Mouse (Mus musculus) hindbrain, embryonic 11.5 days (tissue): ENCODE data around the gene Gm9936. TPM values are rescaled to one million over a fixed set of nuclear protein-coding genes. Genes with fewer than 3 reads are reported as not detected.
A peak's percentile ranks its signal among the peaks of the same experiment; 100 is the strongest.
"Not testable (repeated sequence)": the region's sequence is repeated elsewhere in the genome, so short reads cannot be mapped to it uniquely, and the experiment has no call there.

ENCODE experiments used
- ATAC-seq: fragments of 200-750 bp; cut with Nextera tagmentation; 2 replicates; pipeline ENCODE4 v1.8.0; 2017; ENCODE audit warnings: mild to moderate bottlenecking, moderate TSS enrichment, moderate library complexity; ENCODE audit not compliant: low FRiP score
- DNase-seq: peaks from one replicate; pipeline ENCODE4 v3.0.0-alpha.2; 2015; ENCODE audit warnings: low spot score
- H3K27ac ChIP-seq: fragments of 300-500 bp; sonication (generic); 2 replicates; pipeline ENCODE4 v1.5.1; 2014; ENCODE audit warnings: mild to moderate bottlenecking, low read depth, low read length
- H3K27me3 ChIP-seq: fragments of 300-500 bp; sonication (generic); 2 replicates; pipeline ENCODE4 v1.6.1; 2014; ENCODE audit warnings: mild to moderate bottlenecking, low read length, moderate library complexity, mixed read lengths; ENCODE audit not compliant: control insufficient read depth, insufficient read depth
- H3K36me3 ChIP-seq: fragments of 300-500 bp; sonication (generic); 2 replicates; pipeline ENCODE4 v1.6.1; 2014; ENCODE audit warnings: mild to moderate bottlenecking, low read length, moderate library complexity, mixed read lengths; ENCODE audit not compliant: control insufficient read depth, insufficient read depth
- H3K4me1 ChIP-seq: fragments of 300-500 bp; sonication (generic); replicated peaks from 2 replicates; pipeline ENCODE4 v1.6.1; 2014; ENCODE audit warnings: low read length, mixed read lengths; ENCODE audit not compliant: control insufficient read depth, insufficient read depth
- H3K4me2 ChIP-seq: fragments of 300-500 bp; sonication (generic); replicated peaks from 2 replicates; pipeline ENCODE4 v1.6.1; 2014; ENCODE audit warnings: mild to moderate bottlenecking, low read depth, low read length
- H3K4me3 ChIP-seq: fragments of 300-500 bp; sonication (generic); 2 replicates; pipeline ENCODE4 v1.5.1; 2014; ENCODE audit warnings: low read depth, low read length
- H3K9ac ChIP-seq: fragments of 300-500 bp; sonication (generic); 2 replicates; pipeline ENCODE4 v1.6.1; 2014; ENCODE audit warnings: low read depth, low read length
- H3K9me3 ChIP-seq: fragments of 300-500 bp; sonication (generic); 2 replicates; pipeline ENCODE4 v1.6.1; 2016; ENCODE audit warnings: low read length; ENCODE audit not compliant: control insufficient read depth
- WGBS: fragments of 180-500 bp; shearing (Covaris S2); extraction: QIAGEN DNeasy Blood & Tissue Kit; methylation state at CpG from one replicate; pipeline ENCODE4 v1.1.7; 2014; 5-methylcytosine and 5-hydroxymethylcytosine counted together
- polyA plus RNA-seq: library from polyadenylated mRNA; unstranded; fragments of >200 nt; fragmentation: Nextera tagmentation; extraction: Ambion mirVana; gene quantifications from 2 replicates; pipeline ENCODE4 v1.2.1, GENCODE M21; 2014

The Gm9936 gene
- polyA plus RNA-seq, 1 experiment from 2014 or later, result 0.69 TPM

- H3K4me1 ChIP-seq, H3K4me3 ChIP-seq, H3K9me3 ChIP-seq, H3K27me3 ChIP-seq, H3K27ac ChIP-seq, H3K36me3 ChIP-seq, DNase-seq, H3K4me2 ChIP-seq, H3K9ac ChIP-seq, ATAC-seq: not testable (repeated sequence)
- 86% methylated on average over 6 of the region's 7 CpGs for WGBS
Measured at GRCm38 (mm10) chr5:114882319-114882718, 23.8 kb upstream of the Gm9936 start.

GRCm38 (mm10) chr5:114879399-114879798 lies 20.9 kb upstream of the Gm9936 start:
- WGBS, result 64% methylated on average over 13 of the region's 13 CpGs
- no peak for ATAC-seq
- H3K27me3 ChIP-seq, result no peaks in the 10 kb centered on the region
- no peak overlapping the region for H3K9ac ChIP-seq
- H3K4me3 ChIP-seq, result no peak overlapping the region
- H3K4me1 ChIP-seq, result no peaks in the 10 kb centered on the region
- H3K4me2 ChIP-seq, result no peak overlapping the region
- DNase-seq, result no peak
- H3K36me3 ChIP-seq, result no peaks in the 10 kb centered on the region
- no peaks in the 10 kb centered on the region for H3K9me3 ChIP-seq
- H3K27ac ChIP-seq, result no peak overlapping the region

GRCm38 (mm10) chr5:114877487-114877886 lies 19.0 kb upstream of the Gm9936 start:
- no peaks in the 10 kb centered on the region for H3K4me1 ChIP-seq
- no peak overlapping the region for H3K4me3 ChIP-seq
- H3K9ac ChIP-seq, result no peak overlapping the region
- H3K27me3 ChIP-seq, result no peaks in the 10 kb centered on the region
- no peaks in the 10 kb centered on the region for H3K36me3 ChIP-seq
- no peaks in the 10 kb centered on the region for H3K9me3 ChIP-seq
- no peak for DNase-seq
- WGBS, result 70% methylated on average over 7 of the region's 7 CpGs
- no peak overlapping the region for H3K27ac ChIP-seq
- H3K4me2 ChIP-seq, result no peak overlapping the region
- ATAC-seq, result no peak

GRCm38 (mm10) chr5:114876331-114876730 lies 17.8 kb upstream of the Gm9936 start:
- H3K4me1 ChIP-seq, result no peaks in the 10 kb centered on the region
- no peak overlapping the region for H3K4me3 ChIP-seq
- H3K9me3 ChIP-seq, result no peaks in the 10 kb centered on the region
- DNase-seq, result no peak
- no peaks in the 10 kb centered on the region for H3K36me3 ChIP-seq
- H3K4me2 ChIP-seq, result no peak overlapping the region
- WGBS, result 27% methylated on average over 6 of the region's 6 CpGs
- H3K9ac ChIP-seq, result no peak overlapping the region
- ATAC-seq, result no peak
- H3K27ac ChIP-seq, result no peak overlapping the region
- H3K27me3 ChIP-seq, result no peaks in the 10 kb centered on the region

- H3K9ac ChIP-seq, result no peak overlapping the region
- DNase-seq (no peak), ATAC-seq (no peak)
- no peaks in the 10 kb centered on the region for H3K9me3 ChIP-seq
- H3K27ac ChIP-seq, result no peak overlapping the region
- H3K27me3 ChIP-seq, result no peaks in the 10 kb centered on the region
- no peaks in the 10 kb centered on the region for H3K4me1 ChIP-seq
- H3K4me2 ChIP-seq, result no peak overlapping the region
- 69% methylated on average over 6 of the region's 6 CpGs for WGBS
- H3K4me3 ChIP-seq, result no peak overlapping the region
- no peaks in the 10 kb centered on the region for H3K36me3 ChIP-seq
Measured at GRCm38 (mm10) chr5:114875858-114876257, 17.4 kb upstream of the Gm9936 start.

GRCm38 (mm10) chr5:114865279-114865678 lies 6.8 kb upstream of the Gm9936 start:
- no peak overlapping the region for H3K4me3 ChIP-seq
- no peak for ATAC-seq
- no peak overlapping the region for H3K4me2 ChIP-seq
- no peaks in the 10 kb centered on the region for H3K36me3 ChIP-seq
- no peaks in the 10 kb centered on the region for H3K27me3 ChIP-seq
- DNase-seq, result no peak
- no peaks in the 10 kb centered on the region for H3K4me1 ChIP-seq
- H3K27ac ChIP-seq, result no peak overlapping the region
- 92% methylated on average over 12 of the region's 12 CpGs for WGBS
- peaks cover 3% of the 10 kb centered on the region; the same call in 1 of the 2 replicates for H3K9me3 ChIP-seq
- no peak overlapping the region for H3K9ac ChIP-seq

GRCm38 (mm10) chr5:114864813-114865212 lies 6.3 kb upstream of the Gm9936 start:
- DNase-seq (no peak), ATAC-seq (no peak)
- Histone ChIP-seq H3K9ac (0 out of 2 replicates have a peak overlapping the region, but pooled peaks have one; percentile 11), H3K36me3 (no peaks in the 10 kb centered on the region), H3K4me1 (no peaks in the 10 kb centered on the region), H3K27ac (no peak overlapping the region), H3K9me3 (peaks cover 3% of the 10 kb centered on the region; the same call in 1 of the 2 replicates), H3K4me2 (no peak overlapping the region), H3K27me3 (no peaks in the 10 kb centered on the region), H3K4me3 (no peak overlapping the region)
- 85% methylated on average over 7 of the region's 7 CpGs for WGBS

GRCm38 (mm10) chr5:114861730-114862129 lies 3.2 kb upstream of the Gm9936 start:
- Histone ChIP-seq H3K27ac (no peak overlapping the region), H3K27me3 (no peaks in the 10 kb centered on the region), H3K9me3 (no peaks in the 10 kb centered on the region), H3K36me3 (no peaks in the 10 kb centered on the region), H3K4me2 (no peak overlapping the region), H3K9ac (no peak overlapping the region), H3K4me1 (0 out of 2 replicates have a peak, but pooled peaks cover 2% of the 10 kb centered on the region), H3K4me3 (no peak overlapping the region)
- WGBS, result 79% methylated on average over 6 of the region's 6 CpGs
- ATAC-seq (no peak), DNase-seq (no peak)

- 0 out of 2 replicates have a peak, but pooled peaks cover 2% of the 10 kb centered on the region for H3K4me1 ChIP-seq
- 9% methylated on average over 18 of the region's 18 CpGs for WGBS
- H3K9ac ChIP-seq, result peak overlapping the region; percentile 58
- H3K9me3 ChIP-seq, result no peaks in the 10 kb centered on the region
- no peak overlapping the region for H3K27ac ChIP-seq
- no peak for ATAC-seq
- no peaks in the 10 kb centered on the region for H3K36me3 ChIP-seq
- H3K4me3 ChIP-seq, result peak overlapping the region; percentile 26
- no peaks in the 10 kb centered on the region for H3K27me3 ChIP-seq
- H3K4me2 ChIP-seq, result peak overlapping the region; percentile 53
- DNase-seq, result peak; percentile 93
Measured at GRCm38 (mm10) chr5:114859253-114859652, 771 bp upstream of the Gm9936 start.
